Comparison of ENCODE assay signal across 30 mouse cellular contexts in genomic region chr6:118242941-118243340, GRCm38 (mm10). TPM values are rescaled to one million over a fixed set of nuclear protein-coding genes. Genes with fewer than 3 reads are reported as not detected.
"Had no signal": no experiment of that assay in that cellular context is flagged by ENCODE, and none has a peak within 500 bp of the region (broad histone marks: within the 10 kb centered on the region; RNA-seq: fewer than 3 reads in every experiment).

No protein-coding gene starts in this region.

- DNase-seq: heart, postnatal 10 days; heart, postnatal 36 days; heart, postnatal 4 days; kidney, adult 11 months; kidney, adult 18-20 months; kidney, adult 2 months; kidney, adult 8-10 months; kidney, adult 9 months; kidney, postnatal 10 days; kidney, postnatal 14 days; kidney, postnatal 25 days; kidney, postnatal 36 days; kidney, postnatal 4 days; layer of hippocampus, adult 9-11 months; layer of hippocampus, postnatal 36 days had no signal

- H3K27me3 ChIP-seq: heart, embryonic 13.5 days; heart, embryonic 15.5 days; hindbrain, embryonic 12.5 days; hindbrain, embryonic 13.5 days; hindbrain, embryonic 15.5 days; intestine, embryonic 15.5 days; kidney, embryonic 15.5 days had no signal

- H3K9me3 ChIP-seq: heart, embryonic 12.5 days; heart, embryonic 13.5 days; heart, embryonic 15.5 days; hindbrain, embryonic 10.5 days; hindbrain, embryonic 12.5 days; hindbrain, embryonic 13.5 days; hindbrain, embryonic 15.5 days; intestine, embryonic 15.5 days; kidney, embryonic 15.5 days had no signal

- H3K36me3 ChIP-seq: heart, embryonic 12.5 days; heart, embryonic 13.5 days; heart, embryonic 15.5 days; hindbrain, embryonic 10.5 days; hindbrain, embryonic 12.5 days; hindbrain, embryonic 13.5 days; hindbrain, embryonic 15.5 days; intestine, embryonic 15.5 days; kidney, embryonic 15.5 days had no signal

- H3K4me3 ChIP-seq: heart, embryonic 12.5 days; heart, embryonic 13.5 days; heart, embryonic 15.5 days; hindbrain, embryonic 10.5 days; hindbrain, embryonic 12.5 days; hindbrain, embryonic 13.5 days; hindbrain, embryonic 15.5 days; intestine, embryonic 15.5 days; kidney, embryonic 15.5 days; layer of hippocampus, adult 2 months; left cerebral cortex, adult 2 months had no signal

- H3K27ac ChIP-seq: heart, embryonic 13.5 days; heart, embryonic 15.5 days; hindbrain, embryonic 10.5 days; hindbrain, embryonic 12.5 days; hindbrain, embryonic 13.5 days; hindbrain, embryonic 14.5 days; hindbrain, embryonic 15.5 days; hindbrain, postnatal 0 days; intestine, embryonic 15.5 days; kidney, embryonic 15.5 days; kidney, postnatal 0 days; layer of hippocampus, adult 2 months; left cerebral cortex, adult 2 months had no signal

- H3K4me1 ChIP-seq: heart, embryonic 12.5 days; heart, embryonic 13.5 days; heart, embryonic 15.5 days; hindbrain, embryonic 10.5 days; hindbrain, embryonic 12.5 days; hindbrain, embryonic 13.5 days; hindbrain, embryonic 15.5 days; intestine, embryonic 15.5 days; kidney, embryonic 15.5 days had no signal

RNA-seq across cellular contexts. Expression of gene Ret, which starts 45.4 kb away (rescaled TPM):
- total RNA-seq: hematopoietic stem cell, adult 5-6 weeks had no signal
